Mouse (Mus musculus) neural tube, embryonic 14.5 days (tissue): ENCODE measurements at regions not wholly inside any gene's neighbourhood (a gene's known extent, or its start where the extent isn't known, plus 50 kb on each side); places are given as distances from the start of the nearest gene placed in this dataset.

ENCODE experiments used
- ATAC-seq: fragments of 200-750 bp; cut with Nextera tagmentation; 2 replicates; pipeline ENCODE4 v1.8.0; 2017; ENCODE audit warnings: low read depth, mild to moderate bottlenecking, moderate TSS enrichment, moderate library complexity
- H3K27ac ChIP-seq: fragments of 300-500 bp; sonication (generic); 2 replicates; pipeline ENCODE4 v1.5.1; 2014; ENCODE audit warnings: low read depth, mild to moderate bottlenecking, control low read depth, low read length, moderate library complexity, mixed read lengths
- H3K27me3 ChIP-seq: fragments of 300-500 bp; sonication (generic); 2 replicates; pipeline ENCODE4 v1.6.1; 2014; ENCODE audit warnings: low read length; ENCODE audit not compliant: control insufficient read depth, insufficient read depth
- H3K36me3 ChIP-seq: fragments of 300-500 bp; sonication (generic); 2 replicates; pipeline ENCODE4 v1.6.1; 2014; ENCODE audit warnings: low read length, mixed read lengths; ENCODE audit not compliant: control insufficient read depth, insufficient read depth
- H3K4me1 ChIP-seq: fragments of 300-500 bp; sonication (generic); 2 replicates; pipeline ENCODE4 v1.6.1; 2014; ENCODE audit warnings: low read length; ENCODE audit not compliant: control insufficient read depth, insufficient read depth
- H3K4me2 ChIP-seq: fragments of 300-500 bp; sonication (generic); 2 replicates; pipeline ENCODE4 v1.6.1; 2014; ENCODE audit warnings: mild to moderate bottlenecking, low read depth, low read length, control low read depth
- H3K4me3 ChIP-seq: fragments of 300-500 bp; sonication (generic); 2 replicates; pipeline ENCODE4 v1.5.1; 2014; ENCODE audit warnings: low read depth, low read length, control low read depth, mixed read lengths
- H3K9ac ChIP-seq: fragments of 300-500 bp; sonication (generic); replicated peaks from 2 replicates; pipeline ENCODE4 v1.6.1; 2014; ENCODE audit warnings: low read depth, mild to moderate bottlenecking, control low read depth, low read length, mixed read lengths
- H3K9me3 ChIP-seq: fragments of 300-500 bp; sonication (generic); 2 replicates; pipeline ENCODE4 v1.6.1; 2016; ENCODE audit warnings: low read length; ENCODE audit not compliant: control insufficient read depth
- WGBS: fragments of 180-500 bp; shearing (Covaris S2); extraction: QIAGEN DNeasy Blood & Tissue Kit; methylation state at CpG from one replicate; pipeline ENCODE4 v1.1.7; 2014; 5-methylcytosine and 5-hydroxymethylcytosine counted together

DNA sequence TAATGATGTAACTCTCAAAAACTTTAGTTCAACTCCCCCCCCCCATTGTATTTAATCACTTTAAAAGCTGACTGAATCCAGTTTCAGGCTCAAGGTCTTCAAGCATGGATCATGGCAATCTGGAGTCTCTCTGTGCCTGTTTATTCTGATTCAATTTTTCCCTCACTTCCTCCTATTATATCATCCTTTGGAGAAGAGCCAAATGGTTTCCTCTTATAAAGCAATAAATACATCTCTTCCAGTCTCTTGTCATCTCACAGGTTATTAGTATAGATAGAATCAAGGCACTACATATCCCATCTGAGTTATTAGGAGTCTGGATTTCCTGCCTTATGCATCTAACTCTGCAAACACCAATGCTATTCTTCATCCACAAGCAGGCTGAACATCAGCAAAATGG, 530.2 kb upstream of the Pdcd1 start:
- Histone ChIP-seq H3K36me3 (no peaks in the 10 kb centered on the region), H3K4me3 (no peak overlapping the region), H3K9ac (no peak overlapping the region), H3K4me1 (no peaks in the 10 kb centered on the region), H3K4me2 (no peak overlapping the region), H3K9me3 (no peaks in the 10 kb centered on the region), H3K27me3 (no peaks in the 10 kb centered on the region), H3K27ac (no peak overlapping the region)
- peak; percentile 54; the same call in 1 of the 2 replicates for ATAC-seq

DNA sequence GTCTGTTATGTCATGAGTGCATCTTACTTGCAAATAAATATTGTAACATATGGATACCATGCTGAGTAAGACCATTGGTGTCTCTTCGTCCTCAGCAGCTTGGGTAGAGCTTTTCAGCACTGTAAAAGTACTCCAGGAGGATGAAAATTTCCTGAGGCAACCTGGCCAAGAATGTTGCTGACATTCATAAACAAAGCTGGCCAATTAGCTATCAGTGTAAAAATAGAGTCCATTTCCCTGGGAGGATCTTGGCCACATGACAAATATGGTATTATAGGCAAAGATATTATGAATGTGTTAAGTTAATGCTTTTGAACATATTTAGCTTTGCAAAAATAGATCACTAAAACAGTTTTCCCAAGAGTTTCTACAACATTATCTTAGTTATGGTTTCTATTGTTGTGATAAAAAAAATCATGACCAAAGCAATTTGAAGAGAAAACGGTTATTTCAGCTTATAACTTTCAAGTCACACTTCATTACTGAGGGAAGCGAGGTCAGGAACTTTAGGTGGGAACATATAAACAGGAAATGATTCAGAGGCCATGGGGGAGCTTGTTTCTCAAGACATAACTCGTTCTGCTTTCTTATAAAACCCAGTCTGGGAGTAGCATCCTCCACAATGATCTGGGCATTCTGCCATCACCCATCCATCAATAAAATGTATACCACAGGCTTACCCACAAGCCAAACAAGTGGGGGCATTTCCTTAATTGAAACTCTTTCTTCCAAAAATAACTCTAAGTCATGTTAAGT, 529.5 kb upstream of the Pdcd1 start:
- H3K9me3 ChIP-seq: no peaks in the 10 kb centered on the region
- WGBS: 55% methylated on average over 4 of the region's 4 CpGs
- H3K27ac ChIP-seq: no peak overlapping the region
- H3K27me3 ChIP-seq: no peaks in the 10 kb centered on the region
- no peak overlapping the region for H3K4me3 ChIP-seq
- H3K4me1 ChIP-seq: no peaks in the 10 kb centered on the region
- H3K4me2 ChIP-seq: no peak overlapping the region
- ATAC-seq: no peak
- H3K9ac ChIP-seq: no peak overlapping the region
- no peaks in the 10 kb centered on the region for H3K36me3 ChIP-seq

DNA sequence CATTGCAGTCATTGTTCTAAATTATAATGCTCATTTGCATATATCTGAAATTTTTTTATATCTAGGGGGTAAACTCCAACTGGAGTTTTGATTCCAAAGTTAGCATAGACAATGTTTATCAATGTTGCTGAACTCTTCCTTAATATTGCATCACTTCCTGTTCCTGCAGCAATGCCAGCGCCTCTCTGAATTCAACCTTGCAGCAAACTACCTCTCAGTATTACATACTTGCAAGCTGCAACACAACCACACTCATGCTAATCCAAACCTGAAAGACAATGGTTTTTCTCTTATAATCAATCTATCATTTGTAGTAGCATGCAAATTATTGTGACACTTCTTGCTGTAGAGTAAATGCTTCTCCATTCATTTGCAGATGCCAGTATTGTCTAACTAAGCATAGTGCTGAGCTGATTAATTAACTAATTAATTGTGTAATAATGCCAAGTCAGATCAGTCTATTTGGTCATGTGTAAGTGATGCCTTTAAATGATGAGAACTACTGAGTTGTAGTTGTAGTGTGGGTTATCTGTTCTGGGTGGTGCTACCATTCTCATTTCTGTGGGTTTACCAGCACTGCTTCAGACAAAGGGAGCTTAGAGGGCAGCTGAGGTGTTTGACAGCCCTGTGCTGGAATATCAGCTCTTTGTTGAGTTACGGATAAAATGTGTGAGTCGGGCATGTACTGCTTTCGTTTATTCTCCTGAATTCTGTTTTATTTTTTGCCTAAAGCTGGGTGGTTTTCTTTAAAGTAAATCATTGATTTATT, 480.6 kb upstream of the Pdcd1 start:
- H3K27ac ChIP-seq: no peak overlapping the region
- no peaks in the 10 kb centered on the region for H3K9me3 ChIP-seq
- no peaks in the 10 kb centered on the region for H3K4me1 ChIP-seq
- H3K4me2 ChIP-seq: no peak overlapping the region
- no peak for ATAC-seq
- H3K27me3 ChIP-seq: no peaks in the 10 kb centered on the region
- no peak overlapping the region for H3K9ac ChIP-seq
- no peaks in the 10 kb centered on the region for H3K36me3 ChIP-seq
- H3K4me3 ChIP-seq: no peak overlapping the region
- 89% methylated on average over 4 of the region's 4 CpGs for WGBS

DNA sequence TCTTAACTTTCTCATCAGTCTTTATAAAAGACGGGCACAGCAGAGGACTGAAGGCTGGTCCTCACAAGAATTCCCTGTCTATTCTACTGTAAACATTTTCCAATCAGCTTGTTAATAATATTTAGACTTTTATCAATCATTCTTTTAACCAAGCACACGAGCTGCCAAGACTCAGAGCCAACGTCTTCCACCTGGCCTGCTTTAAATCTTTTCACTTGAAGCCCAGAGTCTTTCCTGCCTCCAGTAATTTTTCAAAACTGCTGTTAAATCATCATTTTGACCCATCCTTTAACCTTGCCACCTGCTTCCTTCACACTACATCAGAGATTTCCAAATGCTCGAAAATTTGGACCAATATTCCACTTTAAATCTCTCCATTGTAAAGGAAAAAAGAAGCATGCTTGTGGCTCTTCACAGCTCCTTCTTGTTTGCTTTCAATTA, 451.7 kb upstream of the Pdcd1 start:
- H3K27ac ChIP-seq: no peak overlapping the region
- H3K9ac ChIP-seq: no peak overlapping the region
- H3K4me1 ChIP-seq: no peaks in the 10 kb centered on the region
- no peak for ATAC-seq
- 36% methylated on average over 4 of the region's 4 CpGs for WGBS
- H3K9me3 ChIP-seq: no peaks in the 10 kb centered on the region
- H3K4me2 ChIP-seq: no peak overlapping the region
- H3K27me3 ChIP-seq: no peaks in the 10 kb centered on the region
- H3K36me3 ChIP-seq: no peaks in the 10 kb centered on the region
- H3K4me3 ChIP-seq: no peak overlapping the region

DNA sequence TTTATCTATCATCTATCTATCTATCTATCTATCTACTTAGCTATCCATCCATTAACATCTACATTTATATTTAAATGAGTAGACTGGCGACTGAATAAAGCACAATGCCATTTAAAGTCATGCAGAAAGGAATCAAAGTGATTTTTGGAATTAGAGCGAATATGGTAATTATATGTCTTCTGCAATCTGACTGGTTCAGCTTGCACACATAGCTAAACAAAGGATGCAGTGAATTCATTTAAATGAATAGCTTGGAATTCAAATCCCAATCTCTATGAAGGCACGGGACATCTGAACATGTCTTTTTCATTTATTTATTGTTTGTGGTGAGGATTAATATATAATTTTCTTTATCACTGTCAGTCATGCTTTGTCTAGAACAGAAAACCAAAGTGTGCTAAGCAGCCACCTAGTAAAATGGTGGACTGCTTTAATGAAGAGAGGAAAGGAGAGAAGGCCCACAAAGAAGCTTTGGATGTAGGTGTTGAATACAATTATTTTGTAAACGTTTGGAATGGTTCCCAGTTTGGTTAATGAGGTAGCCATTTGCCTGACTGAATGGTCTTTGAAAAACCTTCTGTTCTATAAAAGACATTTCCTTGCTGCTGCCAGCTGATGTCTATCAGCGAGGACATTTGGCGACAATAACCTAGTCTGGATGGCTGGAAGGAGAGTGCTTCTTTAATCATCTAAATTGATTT, 451.2 kb upstream of the Pdcd1 start:
- no peak overlapping the region for H3K9ac ChIP-seq
- no peaks in the 10 kb centered on the region for H3K4me1 ChIP-seq
- H3K4me3 ChIP-seq: no peak overlapping the region
- no peaks in the 10 kb centered on the region for H3K9me3 ChIP-seq
- H3K27me3 ChIP-seq: no peaks in the 10 kb centered on the region
- H3K27ac ChIP-seq: no peak overlapping the region
- peak; percentile 85 for ATAC-seq
- H3K36me3 ChIP-seq: no peaks in the 10 kb centered on the region
- WGBS: 44% methylated on average over 6 of the region's 6 CpGs
- H3K4me2 ChIP-seq: no peak overlapping the region

DNA sequence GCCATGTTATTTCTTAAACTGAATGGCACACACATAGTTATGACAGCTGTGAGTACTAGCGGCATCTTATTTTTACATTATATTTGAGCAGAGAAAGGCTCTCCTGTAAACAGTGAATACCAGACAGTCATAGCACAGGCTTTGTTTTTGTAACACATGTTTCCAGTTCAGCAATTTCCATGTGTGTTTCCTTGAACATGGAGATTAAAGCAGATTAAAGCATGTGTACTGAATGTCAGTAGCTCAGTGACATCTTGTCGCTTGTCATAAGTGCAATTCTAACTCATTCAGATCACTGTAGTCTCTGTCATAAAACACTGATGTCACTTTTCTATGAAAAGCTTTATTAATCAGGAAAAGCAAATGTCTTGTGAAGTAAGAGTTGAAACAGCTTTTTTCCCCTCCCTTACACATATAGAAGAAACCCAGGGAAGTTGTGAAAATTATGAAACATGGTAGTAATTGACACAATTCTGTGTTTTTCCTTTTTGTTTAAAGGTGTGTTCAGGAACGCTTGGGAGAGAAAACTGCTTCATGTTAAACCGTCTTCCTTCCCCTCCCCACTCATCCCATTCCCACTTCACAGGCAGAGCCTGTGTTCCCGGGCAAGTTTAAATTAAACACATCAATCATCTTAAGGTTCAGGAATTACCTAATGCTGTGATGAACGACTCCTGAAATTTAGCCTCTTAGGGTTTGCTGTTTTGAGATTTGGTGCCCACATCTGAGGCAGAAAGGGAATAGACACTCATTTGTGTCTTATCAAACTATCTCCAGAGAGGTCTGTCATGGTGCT, 449.9 kb upstream of the Pdcd1 start:
- ATAC-seq: peak; percentile 53; the same call in 1 of the 2 replicates
- H3K9ac ChIP-seq: no peak overlapping the region
- WGBS: 54% methylated on average over 6 of the region's 6 CpGs
- no peaks in the 10 kb centered on the region for H3K4me1 ChIP-seq
- H3K27ac ChIP-seq: no peak overlapping the region
- H3K27me3 ChIP-seq: no peaks in the 10 kb centered on the region
- no peak overlapping the region for H3K4me2 ChIP-seq
- H3K36me3 ChIP-seq: no peaks in the 10 kb centered on the region
- no peaks in the 10 kb centered on the region for H3K9me3 ChIP-seq
- no peak overlapping the region for H3K4me3 ChIP-seq

DNA sequence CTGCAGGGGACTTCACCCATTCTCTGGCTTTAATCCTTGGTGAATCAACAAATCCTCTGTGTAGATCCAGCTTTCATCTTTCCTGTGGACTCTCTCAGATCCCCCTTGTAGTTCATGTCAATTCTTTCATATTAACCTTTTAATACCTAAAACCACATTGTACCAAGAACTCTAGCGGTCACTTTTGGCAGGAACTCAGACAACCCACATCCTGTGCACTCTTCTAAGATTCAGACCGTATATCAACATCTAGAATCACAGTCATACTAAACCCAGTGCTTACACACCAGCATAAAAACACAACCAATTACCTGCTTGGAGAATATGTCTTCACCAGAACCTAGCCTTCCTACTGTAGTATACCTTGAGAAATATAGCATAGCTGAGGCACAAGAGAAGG, 444.6 kb upstream of the Pdcd1 start:
- H3K9ac ChIP-seq: no peak overlapping the region
- H3K4me2 ChIP-seq: no peak overlapping the region
- H3K36me3 ChIP-seq: no peaks in the 10 kb centered on the region
- H3K27ac ChIP-seq: no peak overlapping the region
- no peak overlapping the region for H3K4me3 ChIP-seq
- no peaks in the 10 kb centered on the region for H3K27me3 ChIP-seq
- WGBS: 89% methylated on average over 2 of the region's 2 CpGs
- no peak for ATAC-seq
- no peaks in the 10 kb centered on the region for H3K4me1 ChIP-seq
- no peaks in the 10 kb centered on the region for H3K9me3 ChIP-seq

DNA sequence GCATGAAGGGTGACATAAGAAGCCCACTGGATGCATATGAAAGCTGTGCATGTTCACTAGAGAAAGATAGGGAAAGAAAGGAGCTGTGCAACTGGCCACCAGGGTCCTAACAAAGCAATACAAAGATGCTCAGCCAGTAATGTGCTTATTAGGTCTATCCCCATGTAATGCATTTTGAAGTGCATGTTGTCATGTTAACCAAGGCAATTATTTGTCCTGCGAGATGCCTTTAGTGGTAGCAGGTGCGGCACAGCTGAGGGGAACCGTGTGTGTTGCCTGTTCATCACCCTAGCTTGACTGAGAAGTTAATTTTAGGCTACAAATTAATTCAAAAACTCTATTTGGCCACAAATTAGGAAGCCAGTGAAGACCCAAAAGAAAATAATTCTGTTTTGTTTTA, 444.0 kb upstream of the Pdcd1 start:
- Histone ChIP-seq H3K36me3 (no peaks in the 10 kb centered on the region), H3K27me3 (no peaks in the 10 kb centered on the region), H3K4me1 (no peaks in the 10 kb centered on the region), H3K4me2 (no peak overlapping the region), H3K9ac (no peak overlapping the region), H3K27ac (no peak overlapping the region), H3K4me3 (no peak overlapping the region), H3K9me3 (no peaks in the 10 kb centered on the region)
- 50% methylated on average over 3 of the region's 3 CpGs for WGBS
- peak; percentile 78; the same call in 1 of the 2 replicates for ATAC-seq
